Mouse (Mus musculus): Measurements from ENCODE around the gene Spen. TPM values are rescaled to one million over a fixed set of nuclear protein-coding genes. Genes with fewer than 3 reads are reported as not detected.
A peak's percentile ranks its signal among the peaks of the same experiment; 100 is the strongest.

The Spen gene
- total RNA-seq, 2 experiments from 2014 or later = 49.4 to 53.7 TPM

- DNase-seq (ENCODE audit: low spot score in 2 of 2) = peak; percentile 57 to 60
Observed at GRCm38 (mm10) chr4:141536291-141537225, 1.8 kb downstream of the Spen start.

GRCm38 (mm10) chr4:141534947-141535680, 3.3 kb downstream of the Spen start:
- DNase-seq (ENCODE audit: low spot score in 2 of 2) = peak in 1 of 2 experiments; percentile 32

GRCm38 (mm10) chr4:141530979-141531378, 7.4 kb downstream of the Spen start:
- DNase-seq (ENCODE audit: low spot score in 2 of 2) = no peak

GRCm38 (mm10) chr4:141528938-141529337, 9.5 kb downstream of the Spen start:
- no peak for DNase-seq (ENCODE audit: low spot score in 2 of 2)

- no peak for DNase-seq (ENCODE audit: low spot score in 2 of 2)
Observed at GRCm38 (mm10) chr4:141526936-141527650, 11.3 kb downstream of the Spen start.

GRCm38 (mm10) chr4:141525940-141526339, 12.5 kb downstream of the Spen start:
- no peak for DNase-seq (ENCODE audit: low spot score in 2 of 2)

GRCm38 (mm10) chr4:141524658-141525057, 13.7 kb downstream of the Spen start:
- DNase-seq (ENCODE audit: low spot score in 2 of 2) = no peak

- no peak for DNase-seq (ENCODE audit: low spot score in 2 of 2)
Observed at GRCm38 (mm10) chr4:141523128-141523527, 15.3 kb downstream of the Spen start.

GRCm38 (mm10) chr4:141518386-141518785, 20.0 kb downstream of the Spen start:
- DNase-seq (ENCODE audit: low spot score in 2 of 2) = no peak

- DNase-seq (ENCODE audit: low spot score in 2 of 2) = no peak
Observed at GRCm38 (mm10) chr4:141514179-141514641, 24.2 kb downstream of the Spen start.

GRCm38 (mm10) chr4:141512145-141512544, 26.3 kb downstream of the Spen start:
- no peak for DNase-seq (ENCODE audit: low spot score in 2 of 2)

- no peak for DNase-seq (ENCODE audit: low spot score in 2 of 2)
Observed at GRCm38 (mm10) chr4:141510457-141510856, 27.9 kb downstream of the Spen start.

- DNase-seq (ENCODE audit: low spot score in 2 of 2) = no peak
Observed at GRCm38 (mm10) chr4:141506893-141507292, 31.5 kb downstream of the Spen start.

- DNase-seq (ENCODE audit: low spot score in 2 of 2) = peak; percentile 61 to 66
Observed at GRCm38 (mm10) chr4:141506352-141506751, 32.0 kb downstream of the Spen start.

- no peak for DNase-seq (ENCODE audit: low spot score in 2 of 2)
Observed at GRCm38 (mm10) chr4:141505810-141506209, 32.6 kb downstream of the Spen start.

- no peak for DNase-seq (ENCODE audit: low spot score in 2 of 2)
Observed at GRCm38 (mm10) chr4:141504471-141504870, 33.9 kb downstream of the Spen start.

- DNase-seq (ENCODE audit: low spot score in 2 of 2) = no peak
Observed at GRCm38 (mm10) chr4:141502723-141503122, 35.7 kb downstream of the Spen start.

GRCm38 (mm10) chr4:141501058-141501457, 37.3 kb downstream of the Spen start:
- DNase-seq (ENCODE audit: low spot score in 2 of 2) = no peak

GRCm38 (mm10) chr4:141500637-141501036, 37.8 kb downstream of the Spen start:
- no peak for DNase-seq (ENCODE audit: low spot score in 2 of 2)

GRCm38 (mm10) chr4:141488670-141489069, 49.7 kb downstream of the Spen start:
- no peak for DNase-seq (ENCODE audit: low spot score in 2 of 2)

- no peak for DNase-seq (ENCODE audit: low spot score in 2 of 2)
Observed at GRCm38 (mm10) chr4:141487581-141487980, 50.8 kb downstream of the Spen start.

Measured in adrenal gland, adult 18-20 months (tissue).